Mouse (Mus musculus) lung, embryonic 15.5 days (tissue): ENCODE results near the gene Rab3il1. TPM values are rescaled to one million over a fixed set of nuclear protein-coding genes. Genes with fewer than 3 reads are reported as not detected.

Source experiments
- ATAC-seq: fragments of 200-750 bp; cut with Nextera tagmentation; 2 replicates; pipeline ENCODE4 v1.8.0; 2017; ENCODE audit warnings: moderate number of reproducible peaks, borderline replicate concordance; ENCODE audit not compliant: low FRiP score, low TSS enrichment; ENCODE audit errors: extremely low read depth
- H3K27ac ChIP-seq: fragments of 300-500 bp; sonication (generic); 2 replicates; pipeline ENCODE4 v1.5.1; 2015; ENCODE audit warnings: moderate library complexity, mild to moderate bottlenecking, inconsistent platforms
- H3K27me3 ChIP-seq: fragments of 300-500 bp; sonication (generic); 2 replicates; pipeline ENCODE4 v1.6.1; 2015; ENCODE audit warnings: inconsistent platforms
- H3K36me3 ChIP-seq: fragments of 300-500 bp; sonication (generic); 2 replicates; pipeline ENCODE4 v1.6.1; 2015; ENCODE audit warnings: inconsistent platforms
- H3K4me1 ChIP-seq: fragments of 300-500 bp; sonication (generic); 2 replicates; pipeline ENCODE4 v1.6.1; 2015; ENCODE audit warnings: inconsistent platforms
- H3K4me2 ChIP-seq: fragments of 300-500 bp; sonication (generic); 2 replicates; pipeline ENCODE4 v1.6.1; 2015; ENCODE audit warnings: inconsistent platforms, mild to moderate bottlenecking, moderate library complexity
- H3K4me3 ChIP-seq: fragments of 300-500 bp; sonication (generic); 2 replicates; pipeline ENCODE4 v1.5.1; 2015; ENCODE audit warnings: mild to moderate bottlenecking, inconsistent platforms
- H3K9ac ChIP-seq: fragments of 300-500 bp; sonication (generic); 2 replicates; pipeline ENCODE4 v1.6.1; 2015; ENCODE audit warnings: inconsistent platforms
- H3K9me3 ChIP-seq: fragments of 300-500 bp; sonication (generic); 2 replicates; pipeline ENCODE4 v1.6.1; 2016; ENCODE audit warnings: inconsistent platforms
- WGBS: fragments of 180-500 bp; shearing (Covaris S2); methylation state at CpG from one replicate; pipeline ENCODE4 v1.1.7; 2015; 5-methylcytosine and 5-hydroxymethylcytosine counted together
- polyA plus RNA-seq: library from polyadenylated mRNA; unstranded; fragments of >200 nt; fragmentation: Nextera tagmentation; extraction: Ambion mirVana; gene quantifications from 2 replicates; pipeline ENCODE4 v1.2.1, GENCODE M21; 2015

Rab3il1 gene
- polyA plus RNA-seq, 1 experiment from 2014 or later, result 31.5 TPM

DNA sequence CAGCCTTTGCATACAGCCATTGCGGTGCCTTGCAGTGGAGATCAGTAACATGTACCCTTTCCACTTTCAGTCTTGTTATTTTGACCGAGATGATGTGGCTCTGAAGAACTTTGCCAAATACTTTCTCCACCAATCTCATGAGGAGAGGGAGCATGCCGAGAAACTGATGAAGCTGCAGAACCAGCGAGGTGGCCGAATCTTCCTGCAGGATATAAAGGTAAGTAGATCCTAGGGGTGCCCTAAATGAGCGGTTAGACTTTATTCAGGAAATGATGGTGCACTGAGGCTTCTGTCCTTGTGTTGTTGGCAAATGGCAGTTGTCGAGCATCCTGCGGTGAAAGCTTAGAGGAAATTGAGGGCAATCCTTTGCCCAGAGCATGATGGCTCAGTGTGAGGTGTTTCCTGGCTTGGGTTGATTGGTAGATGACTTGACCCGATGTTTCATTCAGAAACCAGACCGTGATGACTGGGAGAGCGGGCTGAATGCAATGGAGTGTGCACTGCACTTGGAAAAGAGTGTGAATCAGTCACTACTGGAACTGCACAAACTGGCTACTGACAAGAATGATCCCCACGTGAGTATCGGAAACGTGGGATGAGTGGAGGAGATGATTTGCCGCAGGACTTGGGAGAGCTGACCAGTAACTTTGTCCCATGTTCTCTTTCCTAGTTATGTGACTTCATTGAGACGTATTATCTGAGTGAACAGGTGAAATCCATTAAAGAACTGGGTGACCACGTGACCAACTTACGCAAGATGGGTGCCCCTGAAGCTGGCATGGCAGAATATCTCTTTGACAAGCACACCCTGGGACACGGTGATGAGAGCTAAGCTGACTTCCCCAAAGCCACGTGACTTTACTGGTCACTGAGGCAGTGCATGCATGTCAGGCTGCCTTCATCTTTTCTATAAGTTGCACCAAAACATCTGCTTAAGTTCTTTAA is 17.1 kb upstream of the Rab3il1 start:
- Histone ChIP-seq H3K4me1 (peaks cover 16% of the 10 kb centered on the region), H3K36me3 (peaks cover 20% of the 10 kb centered on the region), H3K4me2 (peak overlapping the region; percentile 76), H3K27me3 (no peaks in the 10 kb centered on the region), H3K9me3 (no peaks in the 10 kb centered on the region), H3K4me3 (peak overlapping the region; percentile 79), H3K27ac (no peak overlapping the region), H3K9ac (peak overlapping the region; percentile 86)
- no peak for ATAC-seq
- 88% methylated on average over 20 of the region's 20 CpGs for WGBS

DNA sequence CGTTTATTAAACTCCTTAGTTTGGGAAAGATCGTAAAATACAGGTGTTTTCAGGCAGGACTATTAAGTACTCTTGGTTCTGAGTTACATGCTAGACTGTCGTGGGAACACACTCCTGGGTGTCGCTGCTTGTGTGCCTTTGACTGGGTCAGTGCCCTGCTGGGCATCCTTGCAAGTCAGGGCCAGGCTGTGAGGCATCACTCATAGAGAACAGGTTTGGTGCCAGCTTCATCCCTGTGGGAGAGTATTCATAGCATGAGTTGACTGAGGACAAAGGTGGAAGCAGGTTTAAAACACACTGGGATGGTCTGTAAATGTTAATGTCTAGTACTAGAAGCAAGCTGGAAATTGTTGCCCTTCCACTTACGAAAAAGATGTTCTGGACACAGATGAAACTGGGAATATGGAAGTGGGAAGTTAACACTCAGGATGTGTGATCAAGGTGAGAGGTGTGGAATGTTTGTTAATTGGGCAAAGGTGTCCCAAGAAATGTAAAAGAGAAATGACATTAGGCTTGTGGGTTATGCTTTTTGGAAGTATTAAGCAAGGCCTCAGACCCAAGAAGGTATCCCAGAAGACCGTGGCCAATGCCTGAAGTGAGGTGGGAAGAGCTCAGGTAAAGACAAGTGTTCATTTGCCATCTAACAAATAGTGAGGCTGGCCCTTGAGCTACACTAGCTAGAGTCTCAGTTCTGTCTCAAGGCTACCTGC is 16.1 kb upstream of the Rab3il1 start:
- no peak overlapping the region for H3K27ac ChIP-seq
- H3K4me2 ChIP-seq, result no peak overlapping the region
- no peak for ATAC-seq
- peaks cover 20% of the 10 kb centered on the region for H3K36me3 ChIP-seq
- no peak overlapping the region for H3K4me3 ChIP-seq
- peaks cover 16% of the 10 kb centered on the region for H3K4me1 ChIP-seq
- WGBS, result 92% methylated on average over 6 of the region's 6 CpGs
- no peak overlapping the region for H3K9ac ChIP-seq
- no peaks in the 10 kb centered on the region for H3K27me3 ChIP-seq
- no peaks in the 10 kb centered on the region for H3K9me3 ChIP-seq

DNA sequence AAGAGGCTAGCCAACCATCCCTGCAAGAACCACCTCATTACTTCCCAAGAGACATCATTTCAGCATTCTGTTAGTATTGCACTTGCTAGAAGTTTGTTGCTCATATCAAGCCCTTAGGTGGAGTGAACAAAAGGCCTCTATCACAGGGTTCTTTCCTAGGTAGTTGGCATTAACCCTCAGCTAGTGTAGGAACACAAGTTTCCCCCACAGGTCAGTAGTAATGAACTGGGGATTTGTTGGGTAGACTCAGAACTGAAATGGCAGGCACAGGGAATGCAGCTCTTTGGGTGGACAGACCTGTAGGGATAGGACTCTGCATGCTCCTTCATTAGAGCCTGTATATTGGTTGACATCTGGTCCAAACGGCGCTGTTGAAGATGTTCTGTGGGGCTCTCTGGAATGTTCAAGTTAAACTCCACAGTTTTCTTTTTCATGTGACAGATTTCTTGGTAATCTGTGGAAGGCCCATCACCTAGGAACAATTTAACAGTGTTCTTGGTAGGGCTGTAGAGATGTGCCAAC is 15.5 kb upstream of the Rab3il1 start:
- Histone ChIP-seq H3K36me3 (peaks cover 20% of the 10 kb centered on the region), H3K27me3 (no peaks in the 10 kb centered on the region), H3K4me3 (no peak overlapping the region), H3K9ac (no peak overlapping the region), H3K9me3 (no peaks in the 10 kb centered on the region), H3K4me1 (peaks cover 16% of the 10 kb centered on the region), H3K27ac (no peak overlapping the region), H3K4me2 (no peak overlapping the region)
- ATAC-seq, result no peak
- 83% methylated on average over 2 of the region's 2 CpGs for WGBS

DNA sequence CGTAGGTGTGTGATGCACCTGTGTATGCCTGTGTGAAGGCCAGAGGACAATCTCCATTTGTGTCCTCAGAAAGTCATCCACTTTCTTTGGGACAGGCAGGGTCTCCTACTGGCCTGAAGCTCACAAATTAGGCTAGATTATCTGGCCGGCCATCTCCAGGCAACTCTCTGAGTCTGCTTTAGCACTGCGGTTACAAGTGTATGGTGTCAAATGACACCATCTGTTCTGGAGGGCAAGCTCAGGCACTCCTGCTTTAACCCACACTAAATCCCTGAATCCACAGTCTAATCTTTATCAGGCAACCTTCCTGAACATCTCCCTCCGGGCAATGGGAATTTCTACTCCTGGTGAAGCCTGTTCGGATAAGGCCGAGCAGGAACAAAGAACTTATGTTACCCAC is 14.3 kb upstream of the Rab3il1 start:
- Histone ChIP-seq H3K27me3 (no peaks in the 10 kb centered on the region), H3K27ac (no peak overlapping the region), H3K9ac (no peak overlapping the region), H3K36me3 (peaks cover 20% of the 10 kb centered on the region), H3K4me1 (peaks cover 10% of the 10 kb centered on the region), H3K9me3 (no peaks in the 10 kb centered on the region), H3K4me2 (no peak overlapping the region), H3K4me3 (no peak overlapping the region)
- 39% methylated on average over 6 of the region's 6 CpGs for WGBS
- ATAC-seq, result no peak

DNA sequence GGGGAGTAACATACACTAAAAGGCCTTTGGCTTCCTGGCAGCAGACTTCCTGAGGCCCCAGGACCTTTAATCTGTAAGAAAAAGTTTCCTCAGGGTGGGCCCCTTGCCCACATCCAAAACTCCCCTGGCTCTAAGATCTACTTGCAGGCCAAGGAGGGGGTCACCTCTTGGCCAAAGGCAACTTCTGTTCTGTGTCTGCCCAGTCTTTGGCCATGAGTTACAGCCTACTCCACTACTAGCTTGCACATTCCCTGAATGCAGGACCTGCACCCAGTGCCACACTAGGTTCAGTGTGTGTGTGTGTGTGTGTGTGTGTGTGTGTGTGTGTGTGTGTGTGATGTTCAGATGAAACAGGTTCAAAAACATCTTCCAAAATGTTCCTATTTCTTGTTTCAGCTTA is 13.9 kb upstream of the Rab3il1 start:
- Histone ChIP-seq H3K9me3 (no peaks in the 10 kb centered on the region), H3K36me3 (peaks cover 20% of the 10 kb centered on the region), H3K9ac (no peak overlapping the region), H3K4me2 (no peak overlapping the region), H3K27me3 (no peaks in the 10 kb centered on the region), H3K27ac (no peak overlapping the region), H3K4me3 (no peak overlapping the region), H3K4me1 (peaks cover 12% of the 10 kb centered on the region)
- ATAC-seq, result no peak

DNA sequence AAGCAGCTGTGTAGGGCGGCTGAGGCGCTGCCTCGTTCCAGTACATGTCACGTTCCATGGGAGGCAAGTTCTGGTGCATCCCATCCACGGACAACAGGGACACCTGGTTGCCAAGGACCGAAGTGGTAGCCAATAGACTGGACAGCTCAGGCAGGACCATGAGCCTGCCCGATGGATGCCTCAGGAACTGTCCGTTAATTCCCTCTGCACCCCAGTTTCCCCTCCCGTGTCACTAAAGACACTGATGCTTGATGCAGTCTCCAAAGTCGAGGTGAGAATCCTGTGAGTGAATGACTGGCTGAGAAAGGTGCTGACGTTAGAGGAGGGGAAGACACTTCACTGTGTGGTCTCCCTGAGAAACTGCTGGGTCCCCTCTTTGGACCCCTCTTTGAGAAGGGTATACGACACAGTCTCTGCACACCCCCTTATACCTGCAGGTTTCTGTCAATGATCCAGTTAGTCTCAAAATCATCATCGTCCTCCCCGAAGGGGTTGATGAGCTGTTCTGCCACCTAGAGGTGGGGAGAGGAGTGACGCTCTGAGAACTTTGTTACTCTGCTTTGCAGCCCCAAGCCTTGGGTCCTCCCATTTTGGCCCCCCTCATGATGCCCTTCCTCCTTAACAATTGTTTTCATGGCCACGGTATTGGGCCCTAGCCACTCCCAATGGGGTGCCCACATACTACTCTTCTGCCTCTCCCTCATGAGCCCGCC is 12.1 kb upstream of the Rab3il1 start:
- Histone ChIP-seq H3K4me2 (no peak overlapping the region), H3K9ac (no peak overlapping the region), H3K9me3 (no peaks in the 10 kb centered on the region), H3K27ac (no peak overlapping the region), H3K4me1 (peaks cover 13% of the 10 kb centered on the region), H3K4me3 (no peak overlapping the region), H3K27me3 (no peaks in the 10 kb centered on the region), H3K36me3 (peaks cover 16% of the 10 kb centered on the region)
- no peak for ATAC-seq
- 67% methylated on average over 17 of the region's 17 CpGs for WGBS

DNA sequence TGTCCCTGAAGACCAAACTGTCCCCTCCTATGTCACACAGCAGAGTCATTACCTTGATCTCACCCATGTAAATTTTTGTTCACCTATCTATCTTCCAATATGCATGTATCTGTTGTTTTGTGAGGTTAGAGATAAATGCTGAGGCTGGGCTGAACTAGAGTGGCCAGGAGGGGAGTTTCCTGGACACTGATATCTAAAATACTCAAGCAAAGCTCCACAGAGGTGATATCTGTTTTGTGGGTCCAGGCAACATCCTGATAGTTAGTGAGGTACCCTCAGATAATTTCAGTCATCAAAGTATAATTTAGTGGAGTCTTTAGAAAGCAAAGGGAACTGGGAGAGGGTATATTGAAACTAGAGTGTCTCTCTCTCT is 11.6 kb upstream of the Rab3il1 start:
- no peak for ATAC-seq
- Histone ChIP-seq H3K4me3 (no peak overlapping the region), H3K9me3 (no peaks in the 10 kb centered on the region), H3K9ac (no peak overlapping the region), H3K27ac (no peak overlapping the region), H3K27me3 (no peaks in the 10 kb centered on the region), H3K4me2 (no peak overlapping the region), H3K36me3 (peaks cover 11% of the 10 kb centered on the region), H3K4me1 (peaks cover 13% of the 10 kb centered on the region)

DNA sequence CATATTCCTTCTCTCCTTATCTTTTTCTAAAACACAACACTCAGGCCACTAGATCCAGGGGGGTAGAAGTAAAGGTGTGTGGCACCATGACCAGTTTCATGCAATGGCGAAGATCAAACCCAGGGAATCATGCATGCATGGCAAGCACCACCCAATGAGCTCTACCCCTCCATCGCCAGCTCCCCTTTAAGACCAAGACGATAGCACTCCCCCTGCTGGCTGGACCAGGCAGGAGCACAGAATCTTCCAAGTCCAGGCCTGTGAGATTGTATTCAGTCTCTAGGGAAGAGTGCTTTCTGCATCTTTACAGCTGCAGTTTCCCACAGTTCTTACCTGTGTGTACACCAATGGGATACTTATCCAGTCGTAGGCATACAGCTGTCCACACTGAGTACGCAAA is 10.2 kb upstream of the Rab3il1 start:
- Histone ChIP-seq H3K4me3 (no peak overlapping the region), H3K27ac (no peak overlapping the region), H3K9ac (no peak overlapping the region), H3K9me3 (no peaks in the 10 kb centered on the region), H3K4me1 (peaks cover 13% of the 10 kb centered on the region), H3K4me2 (no peak overlapping the region), H3K27me3 (no peaks in the 10 kb centered on the region), H3K36me3 (no peaks in the 10 kb centered on the region)
- 21% methylated on average over 5 of the region's 5 CpGs for WGBS
- peak; percentile 24; the same call in 1 of the 2 replicates for ATAC-seq

DNA sequence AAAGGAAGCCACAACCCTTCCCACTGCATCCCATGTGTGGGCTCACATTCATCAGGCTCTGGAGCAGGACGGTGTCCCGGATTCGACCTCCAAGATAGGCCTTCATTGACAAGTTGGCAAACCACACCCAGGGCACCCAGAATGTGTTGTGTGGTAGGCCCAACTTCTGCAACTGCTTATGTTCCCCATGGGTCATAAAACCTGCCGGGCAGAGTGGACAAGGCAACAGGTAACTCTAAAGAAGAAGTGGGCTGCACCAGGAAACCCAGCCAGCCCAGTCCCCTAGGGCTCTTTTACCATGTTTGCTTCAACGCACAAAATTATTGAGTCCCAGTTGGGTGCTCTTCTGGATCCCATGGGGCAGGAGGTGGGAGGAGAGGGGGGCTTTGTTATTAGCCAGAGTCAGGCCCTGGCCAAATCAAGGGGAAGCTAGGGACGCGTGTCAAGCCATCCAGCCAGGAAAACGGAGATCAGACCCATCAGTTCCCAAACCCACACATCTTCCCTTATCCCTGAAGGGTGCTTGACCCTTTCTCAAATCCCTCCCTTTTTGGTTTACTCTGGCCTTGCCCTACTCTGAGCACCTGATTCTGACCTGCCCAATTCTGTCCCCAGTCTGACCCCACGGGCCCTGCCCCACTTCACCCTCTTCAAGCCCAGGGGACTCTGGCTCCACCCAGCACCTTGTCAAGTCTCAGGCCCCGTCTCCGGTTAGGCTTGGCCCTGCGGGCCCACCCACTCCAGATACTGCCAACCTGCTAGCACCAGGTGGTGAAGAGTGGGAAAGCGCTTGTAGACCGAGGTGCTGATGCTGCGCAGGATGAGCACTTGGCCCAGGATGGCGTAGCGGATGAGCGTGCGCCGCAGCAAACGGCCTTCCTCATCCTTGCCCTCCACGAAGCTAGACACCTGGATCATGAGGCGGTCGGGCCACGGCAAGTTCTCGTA is 9.2 kb upstream of the Rab3il1 start:
- Histone ChIP-seq H3K4me3 (peak overlapping the region; percentile 22), H3K4me2 (peak overlapping the region; percentile 49), H3K36me3 (no peaks in the 10 kb centered on the region), H3K4me1 (peaks cover 15% of the 10 kb centered on the region), H3K9ac (no peak overlapping the region), H3K9me3 (no peaks in the 10 kb centered on the region), H3K27me3 (no peaks in the 10 kb centered on the region), H3K27ac (no peak overlapping the region)
- peak; percentile 25; the same call in 1 of the 2 replicates for ATAC-seq
- 47% methylated on average over 26 of the region's 26 CpGs for WGBS

DNA sequence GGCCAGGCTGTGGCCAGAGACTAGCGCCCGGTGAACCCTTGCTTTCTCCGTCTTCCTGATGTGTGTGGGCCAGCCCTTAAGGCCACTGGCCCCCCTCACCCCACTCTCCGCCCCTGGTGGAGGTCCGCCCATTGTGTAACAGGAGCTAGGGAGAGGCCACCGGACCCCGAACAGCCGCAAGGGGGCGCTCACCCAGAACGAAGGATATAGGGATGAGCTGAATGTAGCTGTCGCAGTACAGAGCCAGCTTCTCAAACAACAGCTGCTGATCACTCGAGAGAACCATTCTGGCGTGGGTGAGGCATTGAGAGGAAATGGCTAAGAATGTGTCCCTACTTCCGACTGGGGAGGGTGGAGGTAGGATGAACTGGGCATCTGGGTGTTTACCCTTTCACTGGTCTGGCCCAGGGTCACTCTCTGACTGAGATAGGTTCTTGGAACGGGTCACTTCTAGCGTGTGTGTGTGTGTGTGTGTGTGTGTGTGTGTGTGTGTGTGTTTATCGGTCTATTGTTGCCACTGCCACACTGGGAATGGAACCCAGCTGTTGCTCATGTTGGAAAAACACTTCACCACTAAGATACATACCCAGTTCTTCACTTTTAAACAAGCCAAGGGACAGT is 8.3 kb upstream of the Rab3il1 start:
- peaks cover 15% of the 10 kb centered on the region for H3K4me1 ChIP-seq
- no peaks in the 10 kb centered on the region for H3K27me3 ChIP-seq
- H3K27ac ChIP-seq, result no peak overlapping the region
- H3K4me3 ChIP-seq, result peak overlapping the region; percentile 22
- H3K9me3 ChIP-seq, result no peaks in the 10 kb centered on the region
- H3K4me2 ChIP-seq, result peak overlapping the region; percentile 49
- no peaks in the 10 kb centered on the region for H3K36me3 ChIP-seq
- no peak overlapping the region; the same call in 1 of the 2 replicates for H3K9ac ChIP-seq
- peak; percentile 89 for ATAC-seq
- WGBS, result 4% methylated on average over 17 of the region's 17 CpGs
